Mouse (Mus musculus): ENCODE measurements around the gene Fis1. TPM values are rescaled to one million over a fixed set of nuclear protein-coding genes. Genes with fewer than 3 reads are reported as not detected.

Fis1 gene
- polyA plus RNA-seq, 1 experiment from 2014 or later, result 255 TPM

GRCm38 (mm10) chr5:136987934-136988271 is 34.8 kb downstream of the Fis1 start, which contains the start of gene Znhit1:
TSS of gene Znhit1 (minus strand) at chr5:136988021.
- 4% methylated on average over 12 of the region's 12 CpGs for WGBS
- no peak for ATAC-seq (ENCODE audit: low FRiP score, low TSS enrichment)
- DNase-seq (ENCODE audit: low spot score), result no peak
- Histone ChIP-seq H3K4me1 (replicated peaks; ENCODE audit: control insufficient read depth, insufficient read depth) (0 out of 2 replicates have a peak, but pooled peaks cover 2% of the 10 kb centered on the region), H3K4me2 (replicated peaks; ENCODE audit: low read depth) (peak within 1 kb of the TSS; percentile 93), H3K27me3 (ENCODE audit: control insufficient read depth, insufficient read depth, low read length) (no peaks in the 10 kb centered on the region), H3K9ac (ENCODE audit: low read length) (peak within 1 kb of the TSS; percentile 84), H3K4me3 (ENCODE audit: low read depth, low read length) (peak within 1 kb of the TSS; percentile 92), H3K36me3 (ENCODE audit: control insufficient read depth, insufficient read depth, low read length) (peaks cover 21% of the 10 kb centered on the region), H3K27ac (replicated peaks) (peak within 1 kb of the TSS; percentile 89), H3K9me3 (ENCODE audit: control insufficient read depth, low read length) (no peaks in the 10 kb centered on the region)
- TF ChIP-seq CTCF (IDR thresholded peaks at IDR 0.05; ENCODE audit: low read depth) (no peak), EP300 (optimal IDR thresholded peaks at IDR 0.05) (no peak)

- Histone ChIP-seq H3K4me3 (ENCODE audit: low read depth, low read length) (peak overlapping the region; percentile 92), H3K9me3 (ENCODE audit: control insufficient read depth, low read length) (no peaks in the 10 kb centered on the region), H3K27me3 (ENCODE audit: control insufficient read depth, insufficient read depth, low read length) (no peaks in the 10 kb centered on the region), H3K9ac (ENCODE audit: low read length) (no peak overlapping the region; the same call in 1 of the 2 replicates), H3K4me2 (replicated peaks; ENCODE audit: low read depth) (peak overlapping the region; percentile 93), H3K27ac (replicated peaks) (no peak overlapping the region), H3K4me1 (replicated peaks; ENCODE audit: control insufficient read depth, insufficient read depth) (0 out of 2 replicates have a peak, but pooled peaks cover 2% of the 10 kb centered on the region), H3K36me3 (ENCODE audit: control insufficient read depth, insufficient read depth, low read length) (peaks cover 23% of the 10 kb centered on the region)
- TF ChIP-seq EP300 (optimal IDR thresholded peaks at IDR 0.05) (no peak), CTCF (IDR thresholded peaks at IDR 0.05; ENCODE audit: low read depth) (no peak)
- no peak for ATAC-seq (ENCODE audit: low FRiP score, low TSS enrichment)
- DNase-seq (ENCODE audit: low spot score), result no peak
- 38% methylated on average over 7 of the region's 7 CpGs for WGBS
Measured at GRCm38 (mm10) chr5:136988420-136988819, 35.3 kb downstream of the Fis1 start.

- no peak for DNase-seq (ENCODE audit: low spot score)
- WGBS, result 87% methylated on average over 6 of the region's 6 CpGs
- no peak overlapping the region for H3K27ac ChIP-seq (replicated peaks)
- peaks cover 31% of the 10 kb centered on the region for H3K36me3 ChIP-seq (ENCODE audit: control insufficient read depth, insufficient read depth, low read length)
- no peak for ATAC-seq (ENCODE audit: low FRiP score, low TSS enrichment)
- no peak overlapping the region for H3K9ac ChIP-seq (ENCODE audit: low read length)
- TF ChIP-seq CTCF (IDR thresholded peaks at IDR 0.05; ENCODE audit: low read depth), result no peak
- TF ChIP-seq EP300 (optimal IDR thresholded peaks at IDR 0.05), result no peak
- H3K4me2 ChIP-seq (replicated peaks; ENCODE audit: low read depth), result no peak overlapping the region
- no peaks in the 10 kb centered on the region for H3K9me3 ChIP-seq (ENCODE audit: control insufficient read depth, low read length)
- H3K27me3 ChIP-seq (ENCODE audit: control insufficient read depth, insufficient read depth, low read length), result no peaks in the 10 kb centered on the region
- H3K4me3 ChIP-seq (ENCODE audit: low read depth, low read length), result no peak overlapping the region
- H3K4me1 ChIP-seq (replicated peaks; ENCODE audit: control insufficient read depth, insufficient read depth), result 0 out of 2 replicates have a peak, but pooled peaks cover 2% of the 10 kb centered on the region
Measured at GRCm38 (mm10) chr5:136989801-136990200, 36.7 kb downstream of the Fis1 start.

GRCm38 (mm10) chr5:136999449-136999848 is 46.4 kb downstream of the Fis1 start:
- Histone ChIP-seq H3K4me2 (replicated peaks; ENCODE audit: low read depth) (no peak overlapping the region), H3K36me3 (ENCODE audit: control insufficient read depth, insufficient read depth, low read length) (peaks cover 5% of the 10 kb centered on the region), H3K4me1 (replicated peaks; ENCODE audit: control insufficient read depth, insufficient read depth) (no peaks in the 10 kb centered on the region), H3K4me3 (ENCODE audit: low read depth, low read length) (no peak overlapping the region), H3K9ac (ENCODE audit: low read length) (no peak overlapping the region), H3K27me3 (ENCODE audit: control insufficient read depth, insufficient read depth, low read length) (no peaks in the 10 kb centered on the region), H3K9me3 (ENCODE audit: control insufficient read depth, low read length) (no peaks in the 10 kb centered on the region), H3K27ac (replicated peaks) (no peak overlapping the region)
- DNase-seq (ENCODE audit: low spot score) (no peak), ATAC-seq (ENCODE audit: low FRiP score, low TSS enrichment) (no peak)
- TF ChIP-seq EP300 (optimal IDR thresholded peaks at IDR 0.05), result no peak
- no peak for TF ChIP-seq CTCF (IDR thresholded peaks at IDR 0.05; ENCODE audit: low read depth)
- 66% methylated on average over 3 of the region's 5 CpGs for WGBS

GRCm38 (mm10) chr5:137000612-137001011 is 47.5 kb downstream of the Fis1 start:
- no peak overlapping the region for H3K4me2 ChIP-seq (replicated peaks; ENCODE audit: low read depth)
- DNase-seq (ENCODE audit: low spot score) (peak; percentile 31), ATAC-seq (ENCODE audit: low FRiP score, low TSS enrichment) (no peak)
- TF ChIP-seq CTCF (IDR thresholded peaks at IDR 0.05; ENCODE audit: low read depth) (no peak), EP300 (optimal IDR thresholded peaks at IDR 0.05) (no peak)
- H3K4me1 ChIP-seq (replicated peaks; ENCODE audit: control insufficient read depth, insufficient read depth), result no peaks in the 10 kb centered on the region
- no peaks in the 10 kb centered on the region for H3K36me3 ChIP-seq (ENCODE audit: control insufficient read depth, insufficient read depth, low read length)
- 76% methylated on average over 2 of the region's 2 CpGs for WGBS
- no peak overlapping the region for H3K9ac ChIP-seq (ENCODE audit: low read length)
- no peaks in the 10 kb centered on the region for H3K27me3 ChIP-seq (ENCODE audit: control insufficient read depth, insufficient read depth, low read length)
- no peak overlapping the region for H3K27ac ChIP-seq (replicated peaks)
- H3K4me3 ChIP-seq (ENCODE audit: low read depth, low read length), result no peak overlapping the region
- H3K9me3 ChIP-seq (ENCODE audit: control insufficient read depth, low read length), result no peaks in the 10 kb centered on the region

GRCm38 (mm10) chr5:137007276-137007675 is 54.2 kb downstream of the Fis1 start:
- H3K9ac ChIP-seq (ENCODE audit: low read length), result no peak overlapping the region
- H3K4me2 ChIP-seq (replicated peaks; ENCODE audit: low read depth), result no peak overlapping the region
- no peak overlapping the region for H3K4me3 ChIP-seq (ENCODE audit: low read depth, low read length)
- H3K27ac ChIP-seq (replicated peaks), result no peak overlapping the region
- ATAC-seq (ENCODE audit: low FRiP score, low TSS enrichment), result no peak
- no peaks in the 10 kb centered on the region for H3K4me1 ChIP-seq (replicated peaks; ENCODE audit: control insufficient read depth, insufficient read depth)
- no peaks in the 10 kb centered on the region for H3K36me3 ChIP-seq (ENCODE audit: control insufficient read depth, insufficient read depth, low read length)
- no peaks in the 10 kb centered on the region for H3K9me3 ChIP-seq (ENCODE audit: control insufficient read depth, low read length)
- TF ChIP-seq CTCF (IDR thresholded peaks at IDR 0.05; ENCODE audit: low read depth) (no peak), EP300 (optimal IDR thresholded peaks at IDR 0.05) (no peak)
- no peak for DNase-seq (ENCODE audit: low spot score)
- 31% methylated on average over 8 of the region's 8 CpGs for WGBS
- no peaks in the 10 kb centered on the region for H3K27me3 ChIP-seq (ENCODE audit: control insufficient read depth, insufficient read depth, low read length)

All from stomach, postnatal 0 days (tissue).